Mouse (Mus musculus): ENCODE results near the gene Ndufa8.

- TF ChIP-seq POLR2A (IDR thresholded peaks at IDR 0.05; ENCODE audit: control insufficient read depth, low read depth, low read length), result no peak
- TF ChIP-seq CTCF (IDR thresholded peaks at IDR 0.05; ENCODE audit: control insufficient read depth, insufficient read depth, insufficient replicate concordance, low read depth, low read length), result no peak
Observed at GRCm38 (mm10) chr2:36093914-36094475, 44.8 kb upstream of the Ndufa8 start.
